Mouse (Mus musculus) stomach, postnatal 0 days (tissue): ENCODE measurements around the gene Srpk1.

ENCODE experiments used
- CTCF ChIP-seq: IDR thresholded peaks from 2 replicates; pipeline ENCODE4 v1.5.1; 2016; ENCODE audit warnings: antibody characterized with exemption, low read depth, mild to moderate bottlenecking, moderate library complexity
- EP300 ChIP-seq: optimal IDR thresholded peaks from 2 replicates; pipeline ENCODE3; 2016; ENCODE audit warnings: antibody characterized with exemption

- no peak for TF ChIP-seq CTCF
- TF ChIP-seq EP300 = no peak
These were observed 50.0 kb downstream of the Srpk1 start for GRCm38 (mm10) chr17:28572521-28572920.
